Mouse (Mus musculus): ENCODE measurements around the gene Zfp976.
"Not testable (repeated sequence)": the region's sequence is repeated elsewhere in the genome, so short reads cannot be mapped to it uniquely, and the experiment has no call there.

DNA sequence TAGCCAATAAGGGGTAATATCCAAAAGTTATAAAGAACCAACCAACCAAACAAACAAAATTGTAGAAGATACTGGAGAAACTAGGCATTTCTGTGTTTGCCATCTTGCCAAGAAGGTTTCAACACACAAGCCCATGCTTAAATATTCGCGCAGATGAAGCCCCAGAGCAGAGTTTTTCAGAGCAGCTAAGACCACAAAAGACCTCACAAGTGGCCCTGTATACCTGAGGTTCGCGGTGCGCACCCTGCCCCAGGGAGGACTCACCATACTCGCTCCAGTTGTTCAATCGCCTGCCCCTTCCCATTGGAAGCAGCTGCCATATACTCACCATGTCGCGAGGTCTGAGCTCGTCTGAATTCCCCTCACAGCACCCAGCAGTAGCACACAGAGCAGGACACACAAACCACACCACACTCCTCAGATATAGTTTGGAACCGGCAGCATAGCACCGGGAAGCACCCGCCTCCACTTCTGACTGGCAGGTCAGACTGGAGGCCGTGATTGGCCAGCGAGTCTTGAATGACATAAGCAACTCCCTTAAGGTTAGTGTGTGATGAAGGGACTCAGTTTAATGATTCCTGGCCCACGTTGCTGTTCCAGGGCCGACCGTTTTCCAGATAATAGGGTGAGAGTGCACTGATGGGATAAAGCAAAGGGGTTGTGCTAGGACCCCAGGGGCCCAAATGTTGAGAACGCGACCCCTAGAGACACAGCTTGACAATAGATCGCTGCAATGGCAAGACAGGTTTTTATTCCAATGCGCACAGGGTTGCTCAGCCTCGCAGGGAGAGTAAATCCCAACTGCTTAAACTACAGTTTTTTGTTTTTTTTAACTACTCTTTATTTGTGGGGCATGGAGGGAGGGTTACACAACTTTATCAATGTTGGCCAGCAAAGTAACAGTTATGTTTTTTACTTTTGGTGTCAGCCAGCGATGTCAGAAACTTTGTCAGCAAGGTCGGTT lies at the start of gene Zfp976:
- TF ChIP-seq EP300 (IDR thresholded peaks at IDR 0.05; ENCODE audit: low read depth in 1 of 2, low read length in 2 of 2); POLR2AphosphoS5 (IDR thresholded peaks at IDR 0.05; ENCODE audit: borderline replicate concordance, low read depth, low read length); TAL1 (IDR thresholded peaks at IDR 0.05; ENCODE audit: low read length); POLR2A (IDR thresholded peaks at IDR 0.05; ENCODE audit: control insufficient read depth in 1 of 2, insufficient read depth in 1 of 2, low read depth in 1 of 2, low read length in 2 of 2, poor library complexity in 1 of 2); CTCF (IDR thresholded peaks at IDR 0.05 in 2 of 3, conservative IDR thresholded peaks at IDR 0.05 in 1 of 3; ENCODE audit: control insufficient read depth in 1 of 3, insufficient read depth in 1 of 3, low read depth in 2 of 3, low read length in 3 of 3, poor library complexity in 1 of 3, severe bottlenecking in 1 of 3); JUND (IDR thresholded peaks at IDR 0.05; ENCODE audit: low read depth, low read length); GATA1 (IDR thresholded peaks at IDR 0.05; ENCODE audit: low read depth, low read length); MEF2A (IDR thresholded peaks at IDR 0.05; ENCODE audit: extremely low read depth, insufficient replicate concordance, low read depth, low read length, poor library complexity, severe bottlenecking); MAFK (IDR thresholded peaks at IDR 0.05; ENCODE audit: borderline replicate concordance, low read depth, low read length); TBP (IDR thresholded peaks at IDR 0.05; ENCODE audit: low read depth, low read length): not testable (repeated sequence)
